Mouse (Mus musculus): Measurements from ENCODE around the gene Ncoa6.

- TF ChIP-seq CEBPB (IDR thresholded peaks at IDR 0.05; ENCODE audit: insufficient read depth, poor library complexity, severe bottlenecking) (no peak), POLR2A (IDR thresholded peaks at IDR 0.05; ENCODE audit: insufficient read length, low read depth) (no peak), SRF (IDR thresholded peaks at IDR 0.05; ENCODE audit: control insufficient read depth, insufficient read length, low read depth) (no peak), POLR2AphosphoS2 (IDR thresholded peaks at IDR 0.05; ENCODE audit: insufficient read length, low read depth) (no peak), MYOD1 (IDR thresholded peaks at IDR 0.05; ENCODE audit: control insufficient read depth in 1 of 3, insufficient read length in 2 of 3, low read depth in 2 of 3) (no peak), MYOG (IDR thresholded peaks at IDR 0.05; ENCODE audit: control insufficient read depth in 1 of 3, insufficient read depth in 1 of 3, insufficient read length in 2 of 3, low read depth in 2 of 3) (no peak), E2F4 (IDR thresholded peaks at IDR 0.05; ENCODE audit: insufficient read depth) (no peak)
Measured at GRCm38 (mm10) chr2:155376191-155376590, 97.5 kb downstream of the Ncoa6 start.

Measured in myocyte (in vitro differentiated cells).